Mouse (Mus musculus) midbrain, embryonic 13.5 days (tissue): ENCODE measurements around the gene Bcl2l13. TPM values are rescaled to one million over a fixed set of nuclear protein-coding genes. Genes with fewer than 3 reads are reported as not detected.
A peak's percentile ranks its signal among the peaks of the same experiment; 100 is the strongest.
"Not testable (repeated sequence)": the region's sequence is repeated elsewhere in the genome, so short reads cannot be mapped to it uniquely, and the experiment has no call there.

Experiments
- ATAC-seq: fragments of 200-750 bp; cut with Nextera tagmentation; 2 replicates; pipeline ENCODE4 v1.8.0; 2017; ENCODE audit warnings: mild to moderate bottlenecking, moderate TSS enrichment, moderate library complexity
- H3K27ac ChIP-seq: fragments of 300-500 bp; sonication (generic); 2 replicates; pipeline ENCODE4 v1.5.1; 2015; ENCODE audit warnings: inconsistent platforms, mild to moderate bottlenecking, moderate library complexity
- H3K27me3 ChIP-seq: fragments of 300-500 bp; sonication (generic); 2 replicates; pipeline ENCODE4 v1.6.1; 2015; ENCODE audit warnings: mild to moderate bottlenecking, inconsistent platforms
- H3K36me3 ChIP-seq: fragments of 300-500 bp; sonication (generic); 2 replicates; pipeline ENCODE4 v1.6.1; 2015; ENCODE audit warnings: mild to moderate bottlenecking, inconsistent platforms
- H3K4me1 ChIP-seq: fragments of 300-500 bp; sonication (generic); replicated peaks from 2 replicates; pipeline ENCODE4 v1.6.1; 2015; ENCODE audit warnings: inconsistent platforms
- H3K4me2 ChIP-seq: fragments of 300-500 bp; sonication (generic); replicated peaks from 2 replicates; pipeline ENCODE4 v1.6.1; 2015; ENCODE audit warnings: moderate library complexity, mild to moderate bottlenecking, inconsistent platforms
- H3K4me3 ChIP-seq: fragments of 300-500 bp; sonication (generic); replicated peaks from 2 replicates; pipeline ENCODE4 v1.5.1; 2015; ENCODE audit warnings: mild to moderate bottlenecking, inconsistent platforms
- H3K9ac ChIP-seq: fragments of 300-500 bp; sonication (generic); replicated peaks from 2 replicates; pipeline ENCODE4 v1.6.1; 2015; ENCODE audit warnings: mild to moderate bottlenecking, inconsistent platforms
- H3K9me3 ChIP-seq: fragments of 300-500 bp; sonication (generic); 2 replicates; pipeline ENCODE4 v1.6.1; 2016; ENCODE audit warnings: mild to moderate bottlenecking, inconsistent platforms
- WGBS: fragments of 180-500 bp; shearing (Covaris S2); methylation state at CpG from one replicate; pipeline ENCODE4 v1.1.7; 2015; 5-methylcytosine and 5-hydroxymethylcytosine counted together
- polyA plus RNA-seq: library from polyadenylated mRNA; unstranded; fragments of >200 nt; fragmentation: Nextera tagmentation; extraction: Ambion mirVana; gene quantifications from 2 replicates; pipeline ENCODE4 v1.2.1, GENCODE M21; 2015

Gene Bcl2l13
- polyA plus RNA-seq, 1 experiment from 2014 or later: 32.5 TPM

GRCm38 (mm10) chr6:120906521-120906920 lies 70.5 kb downstream of the Bcl2l13 start:
- H3K4me3 ChIP-seq: no peak overlapping the region
- no peaks in the 10 kb centered on the region for H3K27me3 ChIP-seq
- H3K4me2 ChIP-seq: no peak overlapping the region
- no peaks in the 10 kb centered on the region for H3K36me3 ChIP-seq
- no peaks in the 10 kb centered on the region for H3K4me1 ChIP-seq
- 93% methylated on average over 6 of the region's 6 CpGs for WGBS
- ATAC-seq: no peak
- no peak overlapping the region for H3K9ac ChIP-seq
- no peaks in the 10 kb centered on the region for H3K9me3 ChIP-seq
- no peak overlapping the region for H3K27ac ChIP-seq

DNA sequence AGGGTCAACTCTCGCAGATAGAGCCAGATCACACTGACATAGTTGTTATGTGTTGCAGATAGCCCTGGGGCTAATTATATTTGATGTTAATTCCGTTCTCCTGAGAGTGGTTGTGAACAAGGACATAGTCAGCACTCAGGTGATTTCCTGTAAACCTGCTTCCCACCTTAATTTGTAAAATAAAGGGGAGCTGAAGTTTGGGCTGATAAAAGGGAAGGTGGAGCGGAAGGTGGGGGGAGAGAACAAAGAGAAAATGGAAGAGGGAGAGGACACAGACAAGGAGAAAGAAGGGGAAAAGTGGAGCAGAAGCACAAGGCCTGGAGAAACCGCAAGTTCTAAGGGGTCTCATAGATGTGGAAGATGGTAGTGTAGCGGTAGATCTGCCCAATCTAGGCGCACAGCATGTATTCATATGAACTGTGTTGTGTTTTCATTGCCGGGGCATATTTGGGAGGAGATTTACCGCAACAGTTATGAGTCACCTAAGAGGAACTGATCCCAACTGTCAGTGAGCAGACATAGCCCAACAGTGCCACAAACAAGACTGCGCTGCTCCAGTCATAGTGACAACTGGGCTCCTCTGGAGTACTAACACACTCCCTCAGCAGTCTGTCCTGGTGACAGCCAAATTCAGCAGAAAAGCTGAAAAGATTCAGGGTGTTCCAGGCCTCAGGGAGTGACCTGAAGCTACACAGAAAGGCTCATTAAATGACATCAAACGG lies 72.0 kb downstream of the Bcl2l13 start:
- H3K4me3 ChIP-seq, H3K4me2 ChIP-seq, H3K27me3 ChIP-seq, H3K27ac ChIP-seq, H3K36me3 ChIP-seq, ATAC-seq, H3K9me3 ChIP-seq, H3K9ac ChIP-seq, H3K4me1 ChIP-seq: not testable (repeated sequence)
- WGBS: 91% methylated on average over 10 of the region's 10 CpGs

- no peak overlapping the region for H3K4me3 ChIP-seq
- no peak overlapping the region for H3K4me2 ChIP-seq
- ATAC-seq: no peak
- H3K9me3 ChIP-seq: no peaks in the 10 kb centered on the region
- H3K4me1 ChIP-seq: no peaks in the 10 kb centered on the region
- no peak overlapping the region for H3K27ac ChIP-seq
- H3K27me3 ChIP-seq: no peaks in the 10 kb centered on the region
- no peaks in the 10 kb centered on the region for H3K36me3 ChIP-seq
- WGBS: 85% methylated on average over 3 of the region's 3 CpGs
- no peak overlapping the region for H3K9ac ChIP-seq
Measured at GRCm38 (mm10) chr6:120909501-120909900, 73.5 kb downstream of the Bcl2l13 start.

GRCm38 (mm10) chr6:120911213-120912007 lies 75.4 kb downstream of the Bcl2l13 start:
- 84% methylated on average over 13 of the region's 13 CpGs for WGBS
- Histone ChIP-seq H3K4me2 (no peak overlapping the region), H3K4me1 (peaks cover 10% of the 10 kb centered on the region), H3K27me3 (peaks cover 9% of the 10 kb centered on the region), H3K27ac (no peak overlapping the region), H3K4me3 (no peak overlapping the region), H3K9ac (no peak overlapping the region), H3K9me3 (no peaks in the 10 kb centered on the region), H3K36me3 (no peaks in the 10 kb centered on the region)
- no peak for ATAC-seq

DNA sequence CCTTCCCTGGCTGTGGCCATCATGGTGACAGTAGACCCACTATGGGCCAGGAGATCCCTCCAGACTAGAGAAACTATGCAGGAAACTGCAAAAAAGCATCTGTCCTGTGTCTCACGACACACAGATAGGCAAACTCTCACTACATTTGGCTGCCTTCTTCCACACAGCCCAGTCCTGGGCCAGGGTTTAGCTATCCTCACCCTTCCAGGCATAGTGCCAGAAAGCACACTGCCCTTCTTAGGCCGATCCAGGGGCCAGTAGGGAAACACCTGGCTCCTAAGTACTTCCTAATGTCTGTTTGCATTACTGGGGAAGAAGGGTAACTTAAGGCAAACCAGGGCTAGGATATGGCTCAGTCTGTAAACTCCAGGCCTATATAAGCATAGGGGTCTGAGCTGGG lies 76.9 kb downstream of the Bcl2l13 start:
- Histone ChIP-seq H3K9ac (no peak overlapping the region), H3K4me3 (no peak overlapping the region), H3K27me3 (peaks cover 9% of the 10 kb centered on the region), H3K27ac (no peak overlapping the region), H3K4me2 (no peak overlapping the region), H3K4me1 (peaks cover 10% of the 10 kb centered on the region), H3K9me3 (no peaks in the 10 kb centered on the region), H3K36me3 (no peaks in the 10 kb centered on the region)
- 84% methylated on average over 2 of the region's 2 CpGs for WGBS
- ATAC-seq: no peak

GRCm38 (mm10) chr6:120913783-120914182 lies 77.8 kb downstream of the Bcl2l13 start:
- Histone ChIP-seq H3K4me3 (no peak overlapping the region), H3K27ac (no peak overlapping the region), H3K27me3 (peaks cover 9% of the 10 kb centered on the region), H3K9ac (no peak overlapping the region), H3K4me1 (peaks cover 10% of the 10 kb centered on the region), H3K9me3 (no peaks in the 10 kb centered on the region), H3K36me3 (no peaks in the 10 kb centered on the region), H3K4me2 (no peak overlapping the region)
- 87% methylated on average over 8 of the region's 8 CpGs for WGBS
- ATAC-seq: no peak

- H3K27me3 ChIP-seq: peaks cover 9% of the 10 kb centered on the region
- WGBS: 82% methylated on average over 4 of the region's 4 CpGs
- no peak overlapping the region for H3K4me3 ChIP-seq
- H3K4me2 ChIP-seq: no peak overlapping the region
- no peaks in the 10 kb centered on the region for H3K36me3 ChIP-seq
- no peaks in the 10 kb centered on the region for H3K9me3 ChIP-seq
- peaks cover 10% of the 10 kb centered on the region for H3K4me1 ChIP-seq
- ATAC-seq: no peak
- H3K27ac ChIP-seq: no peak overlapping the region
- H3K9ac ChIP-seq: no peak overlapping the region
Measured at GRCm38 (mm10) chr6:120914533-120914910, 78.5 kb downstream of the Bcl2l13 start.

DNA sequence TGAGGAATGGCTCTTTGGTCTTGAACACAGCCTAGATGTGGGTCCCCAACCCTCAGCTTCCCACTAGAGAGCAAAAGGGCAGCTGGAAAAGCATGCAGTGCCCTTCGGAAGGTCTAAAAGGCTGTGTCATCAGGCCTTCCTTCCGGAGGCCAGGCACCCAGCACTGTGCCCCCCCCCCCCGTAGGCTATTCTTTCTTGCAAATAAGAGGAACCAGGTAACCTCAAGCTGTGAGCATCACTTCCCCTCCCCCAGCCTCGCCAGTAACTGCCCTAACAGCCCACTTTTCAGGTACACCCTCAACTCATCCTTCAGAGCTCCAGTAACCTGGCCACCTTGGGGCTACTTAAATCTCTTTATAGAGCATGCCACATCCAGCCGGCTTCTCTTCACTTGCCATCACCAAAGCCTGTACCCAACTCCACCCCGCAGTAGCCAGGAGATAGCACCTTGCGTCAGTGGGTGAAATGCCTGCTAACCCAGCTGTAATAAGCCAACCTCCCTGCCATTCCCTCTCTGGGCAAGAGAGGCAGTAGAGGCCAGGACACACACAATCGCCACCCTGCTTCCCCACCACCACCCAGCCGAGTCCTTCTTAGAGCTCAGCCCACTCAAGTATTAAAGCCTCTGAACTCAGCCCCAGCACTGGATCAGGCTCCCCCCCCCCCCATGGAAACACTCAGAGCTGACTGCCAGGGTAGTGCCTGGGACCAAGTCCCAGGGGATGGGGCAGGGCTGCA lies 79.1 kb downstream of the Bcl2l13 start:
- 37% methylated on average over 9 of the region's 9 CpGs for WGBS
- Histone ChIP-seq H3K4me2 (peak overlapping the region; percentile 94; the same call in 1 of the 2 replicates), H3K27ac (no peak overlapping the region), H3K4me3 (no peak overlapping the region), H3K36me3 (no peaks in the 10 kb centered on the region), H3K27me3 (peaks cover 9% of the 10 kb centered on the region), H3K9ac (no peak overlapping the region), H3K9me3 (no peaks in the 10 kb centered on the region), H3K4me1 (peaks cover 10% of the 10 kb centered on the region)
- ATAC-seq: peak; percentile 6; the same call in 1 of the 2 replicates

DNA sequence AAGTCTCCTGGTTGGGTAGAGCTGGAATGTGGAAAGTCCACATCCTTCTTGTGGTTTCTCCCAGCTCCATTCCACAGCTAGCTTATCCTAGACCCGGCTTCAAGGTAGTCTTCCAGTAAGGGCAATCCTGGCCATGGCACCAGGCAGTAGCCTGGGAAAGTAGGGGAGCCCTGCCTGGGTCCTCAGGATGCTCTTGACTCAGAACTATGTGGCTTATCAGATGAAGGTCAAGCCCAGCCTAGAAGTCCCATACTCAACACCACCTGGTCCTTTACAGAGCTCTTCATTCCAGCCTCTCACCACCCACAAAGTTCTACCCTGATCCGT lies 79.6 kb downstream of the Bcl2l13 start:
- WGBS: 25% methylated on average over 2 of the region's 2 CpGs
- Histone ChIP-seq H3K9ac (no peak overlapping the region), H3K36me3 (no peaks in the 10 kb centered on the region)

GRCm38 (mm10) chr6:120916074-120916971 lies 80.3 kb downstream of the Bcl2l13 start, which contains the start of gene Bid:
Bid (minus strand) TSS chr6:120916853.
- peak; percentile 91 for ATAC-seq
- Histone ChIP-seq H3K36me3 (no peaks in the 10 kb centered on the region), H3K9me3 (no peaks in the 10 kb centered on the region), H3K4me2 (peak within 1 kb of the TSS; percentile 94), H3K4me3 (peak within 1 kb of the TSS; percentile 69), H3K27ac (no peak within 1 kb of the TSS), H3K9ac (peak within 1 kb of the TSS; percentile 78), H3K27me3 (peaks cover 9% of the 10 kb centered on the region), H3K4me1 (peaks cover 10% of the 10 kb centered on the region)
- WGBS: under 1% methylated on average over 67 of the region's 67 CpGs

More for the DNA sequence above, 79.6 kb downstream of the Bcl2l13 start:
- Histone ChIP-seq H3K4me3 (peak overlapping the region; percentile 69), H3K9me3 (no peaks in the 10 kb centered on the region), H3K27me3 (peaks cover 9% of the 10 kb centered on the region), H3K27ac (no peak overlapping the region), H3K4me2 (peak overlapping the region; percentile 94), H3K4me1 (peaks cover 10% of the 10 kb centered on the region)
- peak; percentile 5 for ATAC-seq
